Mouse (Mus musculus): ENCODE data around the gene Top1. TPM values are rescaled to one million over a fixed set of nuclear protein-coding genes. Genes with fewer than 3 reads are reported as not detected.

The Top1 gene
- polyA plus RNA-seq, 1 experiment = 21.2 TPM

DNA sequence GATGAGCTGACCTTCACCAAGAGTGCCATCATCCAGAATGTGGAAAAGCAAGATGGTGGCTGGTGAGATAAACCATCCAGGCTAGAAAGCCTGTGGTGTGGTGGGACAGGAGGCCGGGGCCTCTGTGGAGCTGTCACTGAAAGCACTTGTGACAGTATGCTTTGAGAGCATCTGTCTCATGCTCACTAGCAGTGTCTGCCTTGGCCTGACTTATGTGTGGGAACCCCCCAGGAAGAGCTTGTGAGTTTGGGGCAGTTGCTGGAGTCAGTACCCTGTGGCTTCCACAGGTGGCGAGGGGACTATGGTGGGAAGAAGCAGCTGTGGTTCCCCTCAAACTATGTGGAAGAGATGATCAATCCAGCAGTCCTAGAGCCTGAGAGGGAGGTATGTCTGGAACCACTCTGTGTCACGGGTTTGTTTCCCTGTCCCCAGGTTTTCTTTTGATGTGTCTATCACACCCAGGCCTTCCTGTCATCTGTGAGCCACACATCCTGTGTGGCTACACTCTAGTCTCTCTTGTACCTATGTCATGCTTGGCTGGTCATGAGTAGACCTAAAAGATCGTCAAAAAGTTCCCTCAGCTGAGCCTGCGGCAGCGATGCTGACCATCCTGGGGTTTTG is 111.0 kb downstream of the Top1 start:
- no peak overlapping the region for H3K4me3 ChIP-seq (ENCODE audit: control insufficient read depth, insufficient read depth, low read length)
- WGBS = 21% methylated on average over 6 of the region's 6 CpGs
- TF ChIP-seq CTCF (IDR thresholded peaks at IDR 0.05; ENCODE audit: borderline replicate concordance, control insufficient read depth, extremely low read depth, insufficient read depth, low read length, poor library complexity) = no peak
- H3K4me1 ChIP-seq (replicated peaks; ENCODE audit: control insufficient read depth, insufficient read depth, low read length) = peaks cover 22% of the 10 kb centered on the region
- no peaks in the 10 kb centered on the region for H3K27me3 ChIP-seq (ENCODE audit: control insufficient read depth, insufficient read depth, low read length)
- H3K36me3 ChIP-seq (ENCODE audit: control insufficient read depth, insufficient read depth, low read length) = peaks cover 91% of the 10 kb centered on the region
- H3K27ac ChIP-seq (ENCODE audit: control insufficient read depth, insufficient read depth, low read length) = peak overlapping the region; percentile 20; the same call in 1 of the 2 replicates
- no peak for DNase-seq

GRCm38 (mm10) chr2:160760433-160761184 is 114.9 kb downstream of the Top1 start:
- DNase-seq = no peak
- TF ChIP-seq POLR2A (IDR thresholded peaks at IDR 0.05; ENCODE audit: control insufficient read depth, extremely low read depth, insufficient read depth, low read length, poor library complexity) (no peak), CTCF (IDR thresholded peaks at IDR 0.05; ENCODE audit: borderline replicate concordance, control insufficient read depth, extremely low read depth, insufficient read depth, low read length, poor library complexity) (peak; percentile 79; the same call in 1 of the 2 replicates)
- Histone ChIP-seq H3K36me3 (ENCODE audit: control insufficient read depth, insufficient read depth, low read length) (peaks cover 64% of the 10 kb centered on the region), H3K4me1 (replicated peaks; ENCODE audit: control insufficient read depth, insufficient read depth, low read length) (peaks cover 17% of the 10 kb centered on the region), H3K27ac (ENCODE audit: control insufficient read depth, insufficient read depth, low read length) (no peak overlapping the region), H3K4me3 (ENCODE audit: control insufficient read depth, insufficient read depth, low read length) (no peak overlapping the region), H3K27me3 (ENCODE audit: control insufficient read depth, insufficient read depth, low read length) (no peaks in the 10 kb centered on the region)
- WGBS = 90% methylated on average over 9 of the region's 9 CpGs

GRCm38 (mm10) chr2:160763816-160764215 is 118.1 kb downstream of the Top1 start:
- WGBS = 40% methylated on average over 3 of the region's 3 CpGs
- Histone ChIP-seq H3K4me3 (ENCODE audit: control insufficient read depth, insufficient read depth, low read length) (no peak overlapping the region), H3K4me1 (replicated peaks; ENCODE audit: control insufficient read depth, insufficient read depth, low read length) (peaks cover 4% of the 10 kb centered on the region; the same call in 1 of the 2 replicates), H3K27me3 (ENCODE audit: control insufficient read depth, insufficient read depth, low read length) (no peaks in the 10 kb centered on the region), H3K27ac (ENCODE audit: control insufficient read depth, insufficient read depth, low read length) (no peak overlapping the region), H3K36me3 (ENCODE audit: control insufficient read depth, insufficient read depth, low read length) (peaks cover 35% of the 10 kb centered on the region)
- TF ChIP-seq CTCF (IDR thresholded peaks at IDR 0.05; ENCODE audit: borderline replicate concordance, control insufficient read depth, extremely low read depth, insufficient read depth, low read length, poor library complexity) (no peak), POLR2A (IDR thresholded peaks at IDR 0.05; ENCODE audit: control insufficient read depth, extremely low read depth, insufficient read depth, low read length, poor library complexity) (no peak)
- DNase-seq = no peak

DNA sequence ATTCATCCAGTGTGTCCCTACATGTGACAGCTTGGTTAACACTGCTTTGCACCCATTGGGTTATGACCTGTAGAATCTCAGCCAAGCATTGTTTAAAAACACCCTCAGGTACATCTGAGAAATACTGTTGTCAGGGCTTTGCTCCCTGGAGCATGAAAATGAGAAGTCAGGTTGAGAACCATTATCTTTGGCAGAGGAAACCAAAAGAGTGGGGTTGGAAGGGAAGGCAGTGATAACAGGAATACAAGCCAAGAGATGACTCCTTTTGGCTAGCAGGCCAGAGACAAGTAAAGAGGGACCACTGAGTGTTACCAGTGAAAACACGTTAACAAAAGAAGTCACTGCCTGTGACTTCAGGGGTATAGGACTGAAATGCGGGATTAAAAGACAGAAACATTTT is 118.7 kb downstream of the Top1 start:
- Histone ChIP-seq H3K36me3 (ENCODE audit: control insufficient read depth, insufficient read depth, low read length) (peaks cover 30% of the 10 kb centered on the region), H3K27me3 (ENCODE audit: control insufficient read depth, insufficient read depth, low read length) (no peaks in the 10 kb centered on the region), H3K27ac (ENCODE audit: control insufficient read depth, insufficient read depth, low read length) (no peak overlapping the region), H3K4me3 (ENCODE audit: control insufficient read depth, insufficient read depth, low read length) (no peak overlapping the region), H3K4me1 (replicated peaks; ENCODE audit: control insufficient read depth, insufficient read depth, low read length) (peaks cover 4% of the 10 kb centered on the region; the same call in 1 of the 2 replicates)
- TF ChIP-seq CTCF (IDR thresholded peaks at IDR 0.05; ENCODE audit: borderline replicate concordance, control insufficient read depth, extremely low read depth, insufficient read depth, low read length, poor library complexity) (no peak), POLR2A (IDR thresholded peaks at IDR 0.05; ENCODE audit: control insufficient read depth, extremely low read depth, insufficient read depth, low read length, poor library complexity) (no peak)
- no peak for DNase-seq
- 92% methylated on average over 2 of the region's 2 CpGs for WGBS

DNA sequence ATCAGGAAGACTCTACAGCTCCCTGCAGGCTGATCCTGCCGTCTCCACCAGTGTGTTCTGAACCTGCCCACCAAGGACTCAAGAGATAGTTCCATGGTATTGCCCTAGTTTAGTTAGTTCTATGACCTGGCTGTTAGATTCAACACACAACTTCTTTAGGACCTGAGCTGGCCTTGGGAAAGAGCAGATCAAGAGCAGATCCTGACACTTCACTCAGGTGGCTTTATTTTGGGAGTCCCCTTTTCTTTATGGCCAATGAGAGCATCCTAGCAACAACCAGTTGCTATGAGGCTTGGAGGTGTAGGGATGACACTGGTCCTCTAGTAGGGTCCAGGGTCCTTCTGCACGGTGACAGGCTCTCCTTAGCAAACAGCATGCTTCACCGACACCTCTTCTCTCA is 119.4 kb downstream of the Top1 start:
- H3K4me3 ChIP-seq (ENCODE audit: control insufficient read depth, insufficient read depth, low read length) = no peak overlapping the region
- H3K27ac ChIP-seq (ENCODE audit: control insufficient read depth, insufficient read depth, low read length) = no peak overlapping the region
- 92% methylated on average over 3 of the region's 3 CpGs for WGBS
- no peaks in the 10 kb centered on the region for H3K27me3 ChIP-seq (ENCODE audit: control insufficient read depth, insufficient read depth, low read length)
- DNase-seq = no peak
- H3K36me3 ChIP-seq (ENCODE audit: control insufficient read depth, insufficient read depth, low read length) = peaks cover 22% of the 10 kb centered on the region
- H3K4me1 ChIP-seq (replicated peaks; ENCODE audit: control insufficient read depth, insufficient read depth, low read length) = peaks cover 4% of the 10 kb centered on the region; the same call in 1 of the 2 replicates
- TF ChIP-seq CTCF (IDR thresholded peaks at IDR 0.05; ENCODE audit: borderline replicate concordance, control insufficient read depth, extremely low read depth, insufficient read depth, low read length, poor library complexity) (no peak), POLR2A (IDR thresholded peaks at IDR 0.05; ENCODE audit: control insufficient read depth, extremely low read depth, insufficient read depth, low read length, poor library complexity) (no peak)

DNA sequence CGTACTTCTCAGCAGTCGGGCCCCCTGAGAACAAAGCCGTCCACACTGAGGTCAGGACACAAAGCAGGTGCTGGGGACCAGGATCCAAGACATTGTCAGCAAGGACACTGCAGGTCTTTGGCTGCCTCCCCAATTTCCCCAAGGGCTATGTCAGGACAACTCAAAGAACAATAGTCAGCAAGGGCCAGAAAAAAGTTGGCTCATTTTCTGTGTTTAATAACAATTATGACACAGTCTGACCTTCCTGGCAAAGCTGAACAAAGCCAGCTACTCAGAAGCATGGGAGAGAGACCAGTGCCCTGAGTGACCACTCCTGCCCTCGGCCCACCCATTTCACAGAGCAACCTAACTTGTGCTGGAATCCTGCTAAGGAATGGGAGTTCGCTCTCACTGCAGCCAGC is 120.7 kb downstream of the Top1 start:
- DNase-seq = no peak
- 91% methylated on average over 5 of the region's 5 CpGs for WGBS
- Histone ChIP-seq H3K27ac (ENCODE audit: control insufficient read depth, insufficient read depth, low read length) (no peak overlapping the region), H3K36me3 (ENCODE audit: control insufficient read depth, insufficient read depth, low read length) (peaks cover 15% of the 10 kb centered on the region), H3K27me3 (ENCODE audit: control insufficient read depth, insufficient read depth, low read length) (no peaks in the 10 kb centered on the region), H3K4me1 (replicated peaks; ENCODE audit: control insufficient read depth, insufficient read depth, low read length) (peaks cover 4% of the 10 kb centered on the region; the same call in 1 of the 2 replicates), H3K4me3 (ENCODE audit: control insufficient read depth, insufficient read depth, low read length) (no peak overlapping the region)
- no peak for TF ChIP-seq POLR2A (IDR thresholded peaks at IDR 0.05; ENCODE audit: control insufficient read depth, extremely low read depth, insufficient read depth, low read length, poor library complexity)

All from thymus, adult 2 months (tissue).